ENCODE assay signal across 8 mouse cellular contexts in genomic region chr7:80401041-80401859, GRCm38 (mm10). TPM values are rescaled to one million over a fixed set of nuclear protein-coding genes. Genes with fewer than 3 reads are reported as not detected.
A peak's percentile ranks its signal among the peaks of the same experiment; 100 is the strongest.
DNase-seq lines count a peak whose midpoint lies in the region; ATAC-seq and TF ChIP-seq lines count a peak whose summit lies in the region.

No protein-coding gene starts in this region.

- H3K27ac ChIP-seq in embryonic facial prominence, embryonic 11.5 days (replicated peaks; ENCODE audit: low read depth, low read length): peak overlapping the region; percentile 75; the same call in 1 of the 2 replicates
- peak overlapping the region; percentile 93; the same call in 1 of the 2 replicates for H3K27ac ChIP-seq in hindbrain, postnatal 0 days
- H3K27ac ChIP-seq in midbrain, embryonic 11.5 days (ENCODE audit: low read depth, low read length): no peak overlapping the region

- H3K4me1 ChIP-seq in embryonic facial prominence, embryonic 11.5 days (ENCODE audit: control insufficient read depth, insufficient read depth, low read length): peaks cover 6% of the 10 kb centered on the region; the same call in 1 of the 2 replicates
- H3K4me1 ChIP-seq in hindbrain, postnatal 0 days (ENCODE audit: insufficient read depth, low read length): peaks cover 18% of the 10 kb centered on the region
- H3K4me1 ChIP-seq in midbrain, embryonic 11.5 days (ENCODE audit: control insufficient read depth, insufficient read depth, low read length): peaks cover 11% of the 10 kb centered on the region

- no peaks in the 10 kb centered on the region for H3K9me3 ChIP-seq in embryonic facial prominence, embryonic 11.5 days (replicated peaks; ENCODE audit: control insufficient read depth, low read length)
- H3K9me3 ChIP-seq in hindbrain, postnatal 0 days (ENCODE audit: low read length): no peaks in the 10 kb centered on the region
- H3K9me3 ChIP-seq in midbrain, embryonic 11.5 days (ENCODE audit: control insufficient read depth, low read length): no peaks in the 10 kb centered on the region

- no peak for ATAC-seq in embryonic facial prominence, embryonic 11.5 days (replicated peaks; ENCODE audit: insufficient number of reproducible peaks, low FRiP score, low TSS enrichment, low read depth)
- no peak for ATAC-seq in hindbrain, postnatal 0 days
- ATAC-seq in midbrain, embryonic 11.5 days (ENCODE audit: low FRiP score): no peak

- TF ChIP-seq CTCF in hindbrain, postnatal 0 days (IDR thresholded peaks at IDR 0.05; ENCODE audit: low read depth): no peak

- DNase-seq in cerebellum, postnatal 25 days: peak; percentile 30 to 36
- DNase-seq in cerebellum, adult 8-10 months: no peak
- DNase-seq in 3T3-L1 (ENCODE audit: low read depth, low spot score): peak; percentile 81
- peak; percentile 23 for DNase-seq in embryonic facial prominence, embryonic 11.5 days (ENCODE audit: low spot score)
- no peak for DNase-seq in hindbrain, postnatal 0 days (ENCODE audit: low spot score)
- DNase-seq in midbrain, embryonic 11.5 days (ENCODE audit: low spot score, missing footprints): no peak
- no peak for DNase-seq in frontal cortex, postnatal 10 days (ENCODE audit: low spot score in 2 of 2)
- DNase-seq in layer of hippocampus, postnatal 14 days (ENCODE audit: low spot score in 2 of 2): no peak

- H3K27me3 ChIP-seq in embryonic facial prominence, embryonic 11.5 days (ENCODE audit: control insufficient read depth, insufficient read depth, low read length): no peaks in the 10 kb centered on the region
- H3K27me3 ChIP-seq in hindbrain, postnatal 0 days (ENCODE audit: insufficient read depth, low read length): no peaks in the 10 kb centered on the region
- H3K27me3 ChIP-seq in midbrain, embryonic 11.5 days (ENCODE audit: control insufficient read depth, insufficient read depth, low read length): peaks cover 8% of the 10 kb centered on the region; the same call in 1 of the 2 replicates

- peak overlapping the region; percentile 94 for H3K4me3 ChIP-seq in embryonic facial prominence, embryonic 11.5 days (ENCODE audit: low read depth, low read length)
- H3K4me3 ChIP-seq in hindbrain, postnatal 0 days (ENCODE audit: low read length): peak overlapping the region; percentile 89
- H3K4me3 ChIP-seq in midbrain, embryonic 11.5 days (ENCODE audit: low read depth, low read length): peak overlapping the region; percentile 91

- H3K36me3 ChIP-seq in embryonic facial prominence, embryonic 11.5 days (replicated peaks; ENCODE audit: control insufficient read depth, insufficient read depth, low read depth, low read length): peaks cover 3% of the 10 kb centered on the region; the same call in 1 of the 2 replicates
- H3K36me3 ChIP-seq in hindbrain, postnatal 0 days (ENCODE audit: insufficient read depth, low read length): peaks cover 5% of the 10 kb centered on the region
- H3K36me3 ChIP-seq in midbrain, embryonic 11.5 days (ENCODE audit: control insufficient read depth, insufficient read depth, low read length): peaks cover 3% of the 10 kb centered on the region

- H3K4me2 ChIP-seq in embryonic facial prominence, embryonic 11.5 days (ENCODE audit: low read depth, low read length): peak overlapping the region; percentile 94
- peak overlapping the region; percentile 87 for H3K4me2 ChIP-seq in hindbrain, postnatal 0 days (ENCODE audit: low read depth, low read length)
- H3K4me2 ChIP-seq in midbrain, embryonic 11.5 days: peak overlapping the region; percentile 93

- 22% methylated on average over 5 of the region's 5 CpGs for WGBS in embryonic facial prominence, embryonic 11.5 days
- WGBS in hindbrain, postnatal 0 days: 25% methylated on average over 5 of the region's 5 CpGs
- 24% methylated on average over 5 of the region's 5 CpGs for WGBS in midbrain, embryonic 11.5 days

- H3K9ac ChIP-seq in embryonic facial prominence, embryonic 11.5 days (replicated peaks; ENCODE audit: low read length): peak overlapping the region; percentile 93
- peak overlapping the region; percentile 94 for H3K9ac ChIP-seq in hindbrain, postnatal 0 days (replicated peaks; ENCODE audit: low read length)
- H3K9ac ChIP-seq in midbrain, embryonic 11.5 days (ENCODE audit: low read length): peak overlapping the region; percentile 92

RNA-seq across cellular contexts. Expression of gene Furin, which starts 4.0 kb away (rescaled TPM):
- 5.2 and 6.0 TPM in 2 replicates for polyA plus RNA-seq in embryonic facial prominence, embryonic 11.5 days (2014; fragmentation: Nextera tagmentation; extraction: Ambion mirVana)
- 25.4 and 25.9 TPM in 2 replicates for total RNA-seq in hindbrain, postnatal 0 days (2014; rRNA removed)
- 6.6 and 6.8 TPM in 2 replicates for polyA plus RNA-seq in hindbrain, postnatal 0 days (2015; fragmentation: Nextera tagmentation; extraction: Ambion mirVana)
- 2.7 TPM in 2 replicates for polyA plus RNA-seq in midbrain, embryonic 11.5 days (2014; fragmentation: Nextera tagmentation; extraction: Ambion mirVana)
- 10 to 100 TPM; 48.7 to 50.3 TPM for total RNA-seq in layer of hippocampus, postnatal 14 days (2021)

RNA-seq across cellular contexts. Expression of gene Fes, which starts 13.5 kb away (rescaled TPM):
- 6.6 and 8.3 TPM in 2 replicates for polyA plus RNA-seq in embryonic facial prominence, embryonic 11.5 days (2014; fragmentation: Nextera tagmentation; extraction: Ambion mirVana)
- 10.3 and 16.1 TPM in 2 replicates for total RNA-seq in hindbrain, postnatal 0 days (2014; rRNA removed)
- 4.9 and 5.6 TPM in 2 replicates for polyA plus RNA-seq in hindbrain, postnatal 0 days (2015; fragmentation: Nextera tagmentation; extraction: Ambion mirVana)
- 7.3 and 7.6 TPM in 2 replicates for polyA plus RNA-seq in midbrain, embryonic 11.5 days (2014; fragmentation: Nextera tagmentation; extraction: Ambion mirVana)
- total RNA-seq in layer of hippocampus, postnatal 14 days (2021): 1 to 10 TPM; 5.6 to 9.9 TPM

RNA-seq across cellular contexts. Expression of gene Man2a2, which starts 30.1 kb away (rescaled TPM):
- 6.6 and 9.3 TPM in 2 replicates for polyA plus RNA-seq in embryonic facial prominence, embryonic 11.5 days (2014; fragmentation: Nextera tagmentation; extraction: Ambion mirVana)
- 55.5 and 61.3 TPM in 2 replicates for total RNA-seq in hindbrain, postnatal 0 days (2014; rRNA removed)
- polyA plus RNA-seq in hindbrain, postnatal 0 days (2015; fragmentation: Nextera tagmentation; extraction: Ambion mirVana): 14.2 and 15.7 TPM in 2 replicates
- polyA plus RNA-seq in midbrain, embryonic 11.5 days (2014; fragmentation: Nextera tagmentation; extraction: Ambion mirVana): 5.8 and 6.9 TPM in 2 replicates
- 100 to 1,000 TPM; 124 to 139 TPM for total RNA-seq in layer of hippocampus, postnatal 14 days (2021)

RNA-seq across cellular contexts. Expression of gene Hddc3, which starts 58.3 kb away (rescaled TPM):
- 25.7 and 28.4 TPM in 2 replicates for polyA plus RNA-seq in embryonic facial prominence, embryonic 11.5 days (2014; fragmentation: Nextera tagmentation; extraction: Ambion mirVana)
- total RNA-seq in hindbrain, postnatal 0 days (2014; rRNA removed): 30.1 and 32.2 TPM in 2 replicates
- 13.9 and 15.5 TPM in 2 replicates for polyA plus RNA-seq in hindbrain, postnatal 0 days (2015; fragmentation: Nextera tagmentation; extraction: Ambion mirVana)
- 25.6 and 26.9 TPM in 2 replicates for polyA plus RNA-seq in midbrain, embryonic 11.5 days (2014; fragmentation: Nextera tagmentation; extraction: Ambion mirVana)
- 10 to 100 TPM; 45.8 to 46.3 TPM for total RNA-seq in layer of hippocampus, postnatal 14 days (2021)

Comparison
In these comparisons a context has a peak if more than half of its experiments do, and no peak if none do; other contexts are left out.
1. DNase-seq: peak in cerebellum, postnatal 25 days (2 of 2), 3T3-L1 (single experiment) and embryonic facial prominence, embryonic 11.5 days (single experiment); none in cerebellum, adult 8-10 months (single experiment), hindbrain, postnatal 0 days (single experiment), midbrain, embryonic 11.5 days (single experiment), frontal cortex, postnatal 10 days (0 of 2) and layer of hippocampus, postnatal 14 days (0 of 2).
2. Peak in every context shown above with its lines, with median percentiles within 50 percentile points of each other: H3K4me2 ChIP-seq, H3K4me3 ChIP-seq and H3K9ac ChIP-seq.